Mouse (Mus musculus) spleen, postnatal 10 days (tissue): ENCODE results near the gene Acox3.
"Not testable (repeated sequence)": the region's sequence is repeated elsewhere in the genome, so short reads cannot be mapped to it uniquely, and the experiment has no call there.

ENCODE experiments used
- DNase-seq, 2 experiments: peaks; one replicate each; pipeline ENCODE4 v3.0.0; 2021 to 2022; ENCODE audit warnings: low spot score in 2 of 2

Gene Acox3

GRCm38 (mm10) chr5:35576409-35577020 is 6.3 kb upstream of the Acox3 start:
- DNase-seq: no peak

GRCm38 (mm10) chr5:35578411-35578810 is 4.4 kb upstream of the Acox3 start:
- DNase-seq: no peak

GRCm38 (mm10) chr5:35579247-35579893 is 3.5 kb upstream of the Acox3 start:
- no peak for DNase-seq

GRCm38 (mm10) chr5:35580156-35580922 is 2.5 kb upstream of the Acox3 start:
- no peak for DNase-seq

GRCm38 (mm10) chr5:35583221-35583783 is 462 bp downstream of the Acox3 start:
- no peak for DNase-seq

- not testable (repeated sequence) for DNase-seq
Measured at GRCm38 (mm10) chr5:35584259-35584658, 1.4 kb downstream of the Acox3 start.

- no peak for DNase-seq
Measured at GRCm38 (mm10) chr5:35591497-35591896, 8.7 kb downstream of the Acox3 start.

GRCm38 (mm10) chr5:35592081-35592736 is 9.4 kb downstream of the Acox3 start:
- DNase-seq: peak in 1 of 2 experiments; percentile 33

GRCm38 (mm10) chr5:35592824-35593223 is 10.0 kb downstream of the Acox3 start:
- DNase-seq: no peak

- no peak for DNase-seq
Measured at GRCm38 (mm10) chr5:35593272-35593671, 10.4 kb downstream of the Acox3 start.

- no peak for DNase-seq
Measured at GRCm38 (mm10) chr5:35594768-35595167, 11.9 kb downstream of the Acox3 start.

- peak; percentile 56 to 74 for DNase-seq
Measured at GRCm38 (mm10) chr5:35595706-35596105, 12.9 kb downstream of the Acox3 start.

- DNase-seq: no peak
Measured at GRCm38 (mm10) chr5:35596169-35597160, 13.6 kb downstream of the Acox3 start.

- DNase-seq: no peak
Measured at GRCm38 (mm10) chr5:35600233-35600632, 17.4 kb downstream of the Acox3 start.

- no peak for DNase-seq
Measured at GRCm38 (mm10) chr5:35601526-35601925, 18.7 kb downstream of the Acox3 start.

GRCm38 (mm10) chr5:35605355-35605754 is 22.5 kb downstream of the Acox3 start:
- no peak for DNase-seq

GRCm38 (mm10) chr5:35606800-35607199 is 24.0 kb downstream of the Acox3 start:
- DNase-seq: no peak

- no peak for DNase-seq
Measured at GRCm38 (mm10) chr5:35607784-35608183, 24.9 kb downstream of the Acox3 start.

GRCm38 (mm10) chr5:35608559-35608958 is 25.7 kb downstream of the Acox3 start:
- no peak for DNase-seq

- DNase-seq: no peak
Measured at GRCm38 (mm10) chr5:35609381-35609780, 26.5 kb downstream of the Acox3 start.

- DNase-seq: no peak
Measured at GRCm38 (mm10) chr5:35609971-35610370, 27.1 kb downstream of the Acox3 start.
